In genomic region chr2:65811203-65811602, GRCm38 (mm10) we compare ENCODE assay signal across 2 mouse cellular contexts. TPM values are rescaled to one million over a fixed set of nuclear protein-coding genes. Genes with fewer than 3 reads are reported as not detected.
"Had no signal": no experiment of that assay in that cellular context is flagged by ENCODE, and none has a peak within 500 bp of the region (broad histone marks: within the 10 kb centered on the region; RNA-seq: fewer than 3 reads in every experiment).

No protein-coding gene starts in this region.

RNA-seq across cellular contexts. Expression of gene Csrnp3, which starts 34.4 kb away (rescaled TPM):
- total RNA-seq: neutrophil, adult 5-6 weeks had no signal
- polyA plus RNA-seq: spleen, adult 2 months had no signal
